Mouse (Mus musculus): ENCODE measurements around the gene Antxr2. TPM values are rescaled to one million over a fixed set of nuclear protein-coding genes. Genes with fewer than 3 reads are reported as not detected.

Gene Antxr2
- total and polyA plus RNA-seq, 3 experiments, result 4.3 to 5.0 TPM; not detected in 1

DNA sequence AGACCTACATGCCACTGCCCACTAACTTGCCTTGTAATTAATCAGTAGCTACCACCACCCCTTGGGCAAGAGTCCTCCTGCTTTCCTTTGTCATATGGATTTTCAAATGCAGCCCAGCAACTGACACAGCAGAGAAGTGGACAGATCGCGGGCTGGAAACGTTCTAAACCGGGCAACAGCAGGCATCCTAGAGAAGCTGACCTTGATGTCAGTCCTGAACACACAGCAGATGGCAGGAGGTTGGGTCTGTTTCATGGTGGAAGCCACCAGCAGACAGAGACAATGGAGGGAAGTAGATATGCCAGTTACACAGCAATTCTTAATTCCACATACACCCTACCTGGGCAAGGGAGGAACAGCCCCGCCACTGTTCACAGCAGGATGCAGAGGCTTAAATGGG, 131.5 kb downstream of the Antxr2 start:
- H3K27ac ChIP-seq (ENCODE audit: control insufficient read depth, low read depth, low read length), result no peak overlapping the region

GRCm38 (mm10) chr5:97885427-97885826, 145.4 kb downstream of the Antxr2 start:
- Histone ChIP-seq H3K4me3 (ENCODE audit: control insufficient read depth in 1 of 2, insufficient read depth in 1 of 2, low read depth in 2 of 2, low read length in 2 of 2) (no peak overlapping the region), H3K36me3 (ENCODE audit: control insufficient read depth in 1 of 2, insufficient read depth in 2 of 2, low read length in 2 of 2) (no peaks in the 10 kb centered on the region), H3K9me3 (replicated peaks; ENCODE audit: insufficient read depth, low read length) (no peaks in the 10 kb centered on the region), H3K79me2 (ENCODE audit: control insufficient read depth, insufficient read depth, low read length, poor library complexity) (no peaks in the 10 kb centered on the region), H3K27me3 (ENCODE audit: control insufficient read depth in 1 of 2, insufficient read depth in 2 of 2, low read length in 2 of 2) (no peaks in the 10 kb centered on the region), H3K9ac (ENCODE audit: control insufficient read depth, low read depth, low read length, poor library complexity, severe bottlenecking) (no peak overlapping the region), H3K4me1 (ENCODE audit: control insufficient read depth in 1 of 2, insufficient read depth in 2 of 2, low read length in 2 of 2) (no peaks in the 10 kb centered on the region), H3K27ac (ENCODE audit: control insufficient read depth, low read depth, low read length) (no peak overlapping the region)
- no peak for DNase-seq (ENCODE audit: low read depth, low spot score)
- TF ChIP-seq GABPA (IDR thresholded peaks at IDR 0.05; ENCODE audit: low read depth, low read length), result no peak
- no peak for TF ChIP-seq RAD21 (IDR thresholded peaks at IDR 0.05; ENCODE audit: low read depth, low read length)
- no peak for TF ChIP-seq MAZ (IDR thresholded peaks at IDR 0.05; ENCODE audit: low read depth, low read length)
- TF ChIP-seq BHLHE40 (IDR thresholded peaks at IDR 0.05; ENCODE audit: borderline replicate concordance, low read depth, low read length), result no peak
- no peak for TF ChIP-seq USF1 (IDR thresholded peaks at IDR 0.05; ENCODE audit: low read depth, low read length)
- TF ChIP-seq USF2 (IDR thresholded peaks at IDR 0.05; ENCODE audit: borderline replicate concordance in 1 of 2, insufficient read depth in 1 of 2, low read depth in 1 of 2, low read length in 2 of 2), result no peak
- no peak for TF ChIP-seq MYC (IDR thresholded peaks at IDR 0.05; ENCODE audit: low read depth, low read length)
- TF ChIP-seq MAFK (IDR thresholded peaks at IDR 0.05; ENCODE audit: borderline replicate concordance, low read depth, low read length), result no peak
- no peak for TF ChIP-seq NRF1 (IDR thresholded peaks at IDR 0.05; ENCODE audit: insufficient read depth, low read depth, low read length, poor library complexity, severe bottlenecking)
- no peak for TF ChIP-seq CHD1 (IDR thresholded peaks at IDR 0.05; ENCODE audit: low read depth, low read length)
- TF ChIP-seq EP300 (IDR thresholded peaks at IDR 0.05; ENCODE audit: low read depth in 1 of 2, low read length in 2 of 2), result no peak
- TF ChIP-seq MAX (IDR thresholded peaks at IDR 0.05; ENCODE audit: low read length), result no peak
- TF ChIP-seq RCOR1 (IDR thresholded peaks at IDR 0.05; ENCODE audit: low read depth, low read length), result no peak

More for the DNA sequence above, 131.5 kb downstream of the Antxr2 start:
- H3K9me3 ChIP-seq (replicated peaks; ENCODE audit: insufficient read depth, low read length), result no peaks in the 10 kb centered on the region
- no peaks in the 10 kb centered on the region for H3K79me2 ChIP-seq (ENCODE audit: control insufficient read depth, insufficient read depth, low read length, poor library complexity)
- H3K36me3 ChIP-seq (ENCODE audit: control insufficient read depth in 1 of 2, insufficient read depth in 2 of 2, low read length in 2 of 2), result no peaks in the 10 kb centered on the region
- no peak overlapping the region for H3K9ac ChIP-seq (ENCODE audit: control insufficient read depth, low read depth, low read length, poor library complexity, severe bottlenecking)
- no peaks in the 10 kb centered on the region for H3K27me3 ChIP-seq (ENCODE audit: control insufficient read depth in 1 of 2, insufficient read depth in 2 of 2, low read length in 2 of 2)
- H3K4me3 ChIP-seq (ENCODE audit: control insufficient read depth in 1 of 2, insufficient read depth in 1 of 2, low read depth in 2 of 2, low read length in 2 of 2), result no peak overlapping the region
- no peak for TF ChIP-seq ELF1 (IDR thresholded peaks at IDR 0.05; ENCODE audit: low read depth, low read length)
- DNase-seq (ENCODE audit: low read depth, low spot score), result no peak
- no peaks in the 10 kb centered on the region for H3K4me1 ChIP-seq (ENCODE audit: control insufficient read depth in 1 of 2, insufficient read depth in 2 of 2, low read length in 2 of 2)

- Histone ChIP-seq H3K4me1 (ENCODE audit: control insufficient read depth in 1 of 2, insufficient read depth in 2 of 2, low read length in 2 of 2) (no peaks in the 10 kb centered on the region), H3K9ac (ENCODE audit: control insufficient read depth, low read depth, low read length, poor library complexity, severe bottlenecking) (no peak overlapping the region), H3K9me3 (replicated peaks; ENCODE audit: insufficient read depth, low read length) (no peaks in the 10 kb centered on the region), H3K27me3 (ENCODE audit: control insufficient read depth in 1 of 2, insufficient read depth in 2 of 2, low read length in 2 of 2) (no peaks in the 10 kb centered on the region), H3K79me2 (ENCODE audit: control insufficient read depth, insufficient read depth, low read length, poor library complexity) (no peaks in the 10 kb centered on the region), H3K4me3 (ENCODE audit: control insufficient read depth in 1 of 2, insufficient read depth in 1 of 2, low read depth in 2 of 2, low read length in 2 of 2) (no peak overlapping the region), H3K36me3 (ENCODE audit: control insufficient read depth in 1 of 2, insufficient read depth in 2 of 2, low read length in 2 of 2) (no peaks in the 10 kb centered on the region), H3K27ac (ENCODE audit: control insufficient read depth, low read depth, low read length) (no peak overlapping the region)
- no peak for TF ChIP-seq POLR2A (IDR thresholded peaks at IDR 0.05; ENCODE audit: control insufficient read depth in 1 of 2, insufficient read depth in 1 of 2, low read depth in 1 of 2, low read length in 2 of 2, poor library complexity in 1 of 2)
- no peak for TF ChIP-seq MYC (IDR thresholded peaks at IDR 0.05; ENCODE audit: low read depth, low read length)
- TF ChIP-seq CHD1 (IDR thresholded peaks at IDR 0.05; ENCODE audit: low read depth, low read length), result no peak
- no peak for TF ChIP-seq ZKSCAN1 (IDR thresholded peaks at IDR 0.05; ENCODE audit: low read depth, low read length)
- no peak for TF ChIP-seq ZNF384 (IDR thresholded peaks at IDR 0.05; ENCODE audit: low read depth, low read length)
- TF ChIP-seq TCF12 (IDR thresholded peaks at IDR 0.05; ENCODE audit: low read depth, low read length), result no peak
- TF ChIP-seq RAD21 (IDR thresholded peaks at IDR 0.05; ENCODE audit: low read depth, low read length), result no peak
- no peak for TF ChIP-seq USF1 (IDR thresholded peaks at IDR 0.05; ENCODE audit: low read depth, low read length)
- no peak for TF ChIP-seq BHLHE40 (IDR thresholded peaks at IDR 0.05; ENCODE audit: borderline replicate concordance, low read depth, low read length)
- no peak for TF ChIP-seq NRF1 (IDR thresholded peaks at IDR 0.05; ENCODE audit: insufficient read depth, low read depth, low read length, poor library complexity, severe bottlenecking)
- TF ChIP-seq TBP (IDR thresholded peaks at IDR 0.05; ENCODE audit: low read depth, low read length), result no peak
- no peak for TF ChIP-seq MAX (IDR thresholded peaks at IDR 0.05; ENCODE audit: low read length)
- no peak for TF ChIP-seq MEF2A (IDR thresholded peaks at IDR 0.05; ENCODE audit: extremely low read depth, insufficient replicate concordance, low read depth, low read length, poor library complexity, severe bottlenecking)
- TF ChIP-seq EP300 (IDR thresholded peaks at IDR 0.05; ENCODE audit: low read depth in 1 of 2, low read length in 2 of 2), result no peak
- TF ChIP-seq GABPA (IDR thresholded peaks at IDR 0.05; ENCODE audit: low read depth, low read length), result no peak
- no peak for TF ChIP-seq POLR2AphosphoS5 (IDR thresholded peaks at IDR 0.05; ENCODE audit: borderline replicate concordance, low read depth, low read length)
- TF ChIP-seq RCOR1 (IDR thresholded peaks at IDR 0.05; ENCODE audit: low read depth, low read length), result no peak
- TF ChIP-seq SMC3 (IDR thresholded peaks at IDR 0.05; ENCODE audit: low read depth, low read length), result no peak
- TF ChIP-seq USF2 (IDR thresholded peaks at IDR 0.05; ENCODE audit: borderline replicate concordance in 1 of 2, insufficient read depth in 1 of 2, low read depth in 1 of 2, low read length in 2 of 2), result no peak
- DNase-seq (ENCODE audit: low read depth, low spot score), result no peak
Observed at GRCm38 (mm10) chr5:97884110-97884509, 146.7 kb downstream of the Antxr2 start.
